8 mouse cellular contexts compared by ENCODE assay signal in genomic region chr4:126252411-126253237, GRCm38 (mm10). TPM values are rescaled to one million over a fixed set of nuclear protein-coding genes. Genes with fewer than 3 reads are reported as not detected.
DNase-seq lines count a peak whose midpoint lies in the region; ATAC-seq and TF ChIP-seq lines count a peak whose summit lies in the region.

No protein-coding gene starts in this region.

- TF ChIP-seq CTCF in liver, postnatal 0 days (IDR thresholded peaks at IDR 0.05; ENCODE audit: low read depth): no peak

- no peak overlapping the region for H3K4me3 ChIP-seq in heart, embryonic 12.5 days
- H3K4me3 ChIP-seq in brown adipose tissue, adult 24 weeks (ENCODE audit: insufficient read depth, low read depth, low read length): peak overlapping the region; percentile 44
- H3K4me3 ChIP-seq in heart, embryonic 15.5 days: no peak overlapping the region
- no peak overlapping the region for H3K4me3 ChIP-seq in liver, postnatal 0 days (ENCODE audit: low read depth, low read length)

- peak overlapping the region; percentile 39 for H3K9ac ChIP-seq in heart, embryonic 12.5 days
- peak overlapping the region; percentile 22; the same call in 1 of the 2 replicates for H3K9ac ChIP-seq in heart, embryonic 15.5 days
- H3K9ac ChIP-seq in liver, postnatal 0 days (replicated peaks): 0 out of 2 replicates have a peak overlapping the region, but pooled peaks have one; percentile 7

- no peaks in the 10 kb centered on the region for H3K27me3 ChIP-seq in heart, embryonic 12.5 days (replicated peaks)
- H3K27me3 ChIP-seq in heart, embryonic 15.5 days: no peaks in the 10 kb centered on the region
- 0 out of 2 replicates have a peak, but pooled peaks cover 2% of the 10 kb centered on the region for H3K27me3 ChIP-seq in liver, postnatal 0 days (ENCODE audit: insufficient read depth, low read length)

- no peaks in the 10 kb centered on the region for H3K36me3 ChIP-seq in heart, embryonic 12.5 days
- no peaks in the 10 kb centered on the region for H3K36me3 ChIP-seq in heart, embryonic 15.5 days
- no peaks in the 10 kb centered on the region; the same call in 1 of the 2 replicates for H3K36me3 ChIP-seq in liver, postnatal 0 days (replicated peaks; ENCODE audit: insufficient read depth, low read length)

- TF ChIP-seq EP300 in liver, postnatal 0 days (IDR thresholded peaks at IDR 0.05; ENCODE audit: low read depth): no peak

- no peak for ATAC-seq in heart, embryonic 12.5 days (ENCODE audit: insufficient number of reproducible peaks, low FRiP score)
- no peak for ATAC-seq in heart, embryonic 15.5 days (replicated peaks; ENCODE audit: insufficient number of reproducible peaks, insufficient read depth, low FRiP score, low read depth)
- ATAC-seq in liver, postnatal 0 days: no peak

- peak overlapping the region; percentile 71 for H3K27ac ChIP-seq in heart, embryonic 12.5 days (ENCODE audit: poor library complexity, severe bottlenecking)
- peak overlapping the region; percentile 95 for H3K27ac ChIP-seq in brown adipose tissue, adult 24 weeks (replicated peaks; ENCODE audit: low read depth, low read length)
- peak overlapping the region; percentile 74 for H3K27ac ChIP-seq in heart, embryonic 15.5 days
- H3K27ac ChIP-seq in liver, postnatal 0 days (ENCODE audit: low read depth): 0 out of 2 replicates have a peak overlapping the region, but pooled peaks have one; percentile 39

- H3K4me1 ChIP-seq in heart, embryonic 12.5 days (replicated peaks): peaks cover 75% of the 10 kb centered on the region
- H3K4me1 ChIP-seq in brown adipose tissue, adult 24 weeks (ENCODE audit: control insufficient read depth, insufficient read depth, insufficient read length, low read length): peaks cover 41% of the 10 kb centered on the region
- peaks cover 80% of the 10 kb centered on the region for H3K4me1 ChIP-seq in heart, embryonic 15.5 days (replicated peaks)
- H3K4me1 ChIP-seq in liver, postnatal 0 days (ENCODE audit: insufficient read depth): peaks cover 52% of the 10 kb centered on the region

- DNase-seq in heart, adult 9 months (ENCODE audit: low spot score in 2 of 2): no peak
- no peak for DNase-seq in liver, postnatal 0 days
- DNase-seq in embryo, embryonic 11 days: no peak
- DNase-seq in layer of hippocampus, postnatal 10 days (ENCODE audit: low spot score in 2 of 2): no peak
- no peak for DNase-seq in left cerebral cortex, adult 8-10 months (ENCODE audit: low spot score in 2 of 2)

- WGBS in heart, embryonic 12.5 days: 70% methylated on average over 17 of the region's 17 CpGs
- 72% methylated on average over 17 of the region's 17 CpGs for WGBS in heart, embryonic 15.5 days
- 80% methylated on average over 17 of the region's 17 CpGs for WGBS in liver, postnatal 0 days (ENCODE audit: insufficient replicate concordance)

- peak overlapping the region; percentile 49 for H3K4me2 ChIP-seq in heart, embryonic 12.5 days
- H3K4me2 ChIP-seq in heart, embryonic 15.5 days: peak overlapping the region; percentile 44
- H3K4me2 ChIP-seq in liver, postnatal 0 days (ENCODE audit: low read depth, low read length): no peak overlapping the region

- no peaks in the 10 kb centered on the region for H3K9me3 ChIP-seq in heart, embryonic 12.5 days (replicated peaks)
- no peaks in the 10 kb centered on the region for H3K9me3 ChIP-seq in heart, embryonic 15.5 days (replicated peaks)
- no peaks in the 10 kb centered on the region for H3K9me3 ChIP-seq in liver, postnatal 0 days (ENCODE audit: low read length)

RNA-seq across cellular contexts. Expression of gene Map7d1, which starts 3.5 kb away (rescaled TPM):
- polyA plus RNA-seq in heart, embryonic 12.5 days (2016; fragmentation: Nextera tagmentation; extraction: Ambion mirVana): 73.9 and 76.4 TPM in 2 replicates
- 27.0 and 28.4 TPM in 2 replicates for polyA plus RNA-seq in brown adipose tissue, adult 24 weeks (2012; ENCODE audit: insufficient read depth, insufficient read length, missing spikeins)
- 39.4 and 50.7 TPM in 2 replicates for polyA plus RNA-seq in heart, embryonic 15.5 days (2015; fragmentation: Nextera tagmentation; extraction: Ambion mirVana)
- 7.2 and 10.0 TPM in 2 replicates for polyA plus RNA-seq in liver, postnatal 0 days (2015; fragmentation: Nextera tagmentation; extraction: Ambion mirVana)
- total RNA-seq in layer of hippocampus, postnatal 10 days (2021): 100 to 1,000 TPM; 204 to 206 TPM
- total RNA-seq in left cerebral cortex, adult 8-10 months (2022): 100 to 1,000 TPM; 224 to 273 (median 253) TPM

RNA-seq across cellular contexts. Expression of gene Trappc3, which starts 9.5 kb away (rescaled TPM):
- polyA plus RNA-seq in heart, embryonic 12.5 days (2016; fragmentation: Nextera tagmentation; extraction: Ambion mirVana): 68.0 and 68.7 TPM in 2 replicates
- polyA plus RNA-seq in brown adipose tissue, adult 24 weeks (2012; ENCODE audit: insufficient read depth, insufficient read length, missing spikeins): 73.3 and 97.6 TPM in 2 replicates
- polyA plus RNA-seq in heart, embryonic 15.5 days (2015; fragmentation: Nextera tagmentation; extraction: Ambion mirVana): 73.1 and 77.6 TPM in 2 replicates
- 39.0 and 39.2 TPM in 2 replicates for polyA plus RNA-seq in liver, postnatal 0 days (2015; fragmentation: Nextera tagmentation; extraction: Ambion mirVana)
- total RNA-seq in layer of hippocampus, postnatal 10 days (2021): 10 to 100 TPM; 94.9 to 95.2 TPM
- 10 to 100 TPM; 86.2 to 93.4 (median 89.3) TPM for total RNA-seq in left cerebral cortex, adult 8-10 months (2022)

RNA-seq across cellular contexts. Expression of gene Col8a2, which starts 34.0 kb away (rescaled TPM):
- polyA plus RNA-seq in heart, embryonic 12.5 days (2016; fragmentation: Nextera tagmentation; extraction: Ambion mirVana): 4.7 and 4.9 TPM in 2 replicates
- not detected in 2 replicates for polyA plus RNA-seq in brown adipose tissue, adult 24 weeks (2012; ENCODE audit: insufficient read depth, insufficient read length, missing spikeins)
- polyA plus RNA-seq in heart, embryonic 15.5 days (2015; fragmentation: Nextera tagmentation; extraction: Ambion mirVana): 5.2 and 10.9 TPM in 2 replicates
- 0.25 and 0.26 TPM in 2 replicates for polyA plus RNA-seq in liver, postnatal 0 days (2015; fragmentation: Nextera tagmentation; extraction: Ambion mirVana)
- 1 to 10 TPM; 1.6 to 3.6 TPM for total RNA-seq in layer of hippocampus, postnatal 10 days (2021)
- 1 to 10 TPM; 1.9 to 4.0 (median 2.5) TPM for total RNA-seq in left cerebral cortex, adult 8-10 months (2022)

RNA-seq across cellular contexts. Expression of gene Thrap3, which starts 50.1 kb away (rescaled TPM):
- polyA plus RNA-seq in heart, embryonic 12.5 days (2016; fragmentation: Nextera tagmentation; extraction: Ambion mirVana): 177 and 191 TPM in 2 replicates
- polyA plus RNA-seq in brown adipose tissue, adult 24 weeks (2012; ENCODE audit: insufficient read depth, insufficient read length, missing spikeins): 65.6 and 120 TPM in 2 replicates
- 129 and 149 TPM in 2 replicates for polyA plus RNA-seq in heart, embryonic 15.5 days (2015; fragmentation: Nextera tagmentation; extraction: Ambion mirVana)
- polyA plus RNA-seq in liver, postnatal 0 days (2015; fragmentation: Nextera tagmentation; extraction: Ambion mirVana): 47.8 and 62.4 TPM in 2 replicates
- total RNA-seq in layer of hippocampus, postnatal 10 days (2021): 100 to 1,000 TPM; 141 to 144 TPM
- 100 to 1,000 TPM; 127 to 151 (median 148) TPM for total RNA-seq in left cerebral cortex, adult 8-10 months (2022)

Comparison
In these comparisons a context has a peak if more than half of its experiments do, and no peak if none do; other contexts are left out.
1. H3K27ac ChIP-seq: peak in every context shown above with its lines; median percentile 95 in brown adipose tissue, adult 24 weeks; 74 in heart, embryonic 15.5 days; 71 in heart, embryonic 12.5 days; 39 in liver, postnatal 0 days.